Mouse (Mus musculus): ENCODE data around the gene Vill. TPM values are rescaled to one million over a fixed set of nuclear protein-coding genes. Genes with fewer than 3 reads are reported as not detected.

Vill gene
- polyA plus RNA-seq, 1 experiment: 11.4 TPM

DNA sequence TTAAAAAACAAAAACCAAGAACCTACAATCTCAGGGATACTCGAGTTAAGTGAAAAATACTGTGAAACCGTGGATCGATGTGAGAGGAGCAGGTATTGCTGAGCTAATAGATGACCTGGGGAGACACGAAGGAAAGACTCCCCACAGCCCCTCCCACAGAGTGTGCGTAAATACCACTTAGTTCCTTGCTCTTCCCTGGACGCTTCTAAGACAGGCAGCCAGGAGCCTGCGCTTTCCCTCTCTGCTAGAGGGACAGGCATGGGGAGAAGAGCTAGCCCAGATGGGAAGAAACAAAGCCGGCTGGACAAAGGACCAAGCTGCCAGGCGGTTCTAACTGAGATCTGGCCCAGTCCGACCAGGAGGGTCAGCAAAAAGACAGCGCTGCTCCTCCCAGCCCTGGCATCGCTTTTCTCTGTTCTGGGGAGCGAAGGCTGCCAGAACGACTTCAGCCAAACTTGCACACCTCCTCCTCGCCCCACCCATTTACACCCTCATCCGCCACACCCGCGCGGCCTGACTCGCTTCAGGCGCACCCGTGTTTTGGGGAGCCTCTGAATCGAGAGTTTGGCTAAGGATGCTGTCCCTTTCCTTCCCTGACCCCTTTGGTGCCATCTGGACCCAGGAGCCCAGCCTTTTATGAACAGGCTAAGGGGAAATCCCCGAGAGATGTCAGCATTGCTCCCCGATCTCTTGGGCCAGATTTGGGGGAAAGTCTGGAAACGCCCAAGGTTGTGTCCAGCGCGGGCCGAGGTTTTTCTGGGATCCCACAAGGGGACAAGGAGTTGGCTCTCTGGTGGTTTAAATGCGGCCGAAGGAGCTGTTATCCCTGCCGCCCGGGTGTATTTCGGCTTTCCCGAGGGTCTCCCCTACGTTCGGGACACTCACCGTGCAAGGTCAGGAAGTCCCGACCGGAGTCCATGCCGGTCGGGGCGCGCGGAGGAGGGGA, 40.2 kb downstream of the Vill start:
- Histone ChIP-seq H3K4me1 (ENCODE audit: control insufficient read depth, insufficient read depth, low read length) (peaks cover 14% of the 10 kb centered on the region), H3K27ac (ENCODE audit: control insufficient read depth, insufficient read depth, low read depth, low read length) (no peak overlapping the region), H3K27me3 (ENCODE audit: control insufficient read depth, insufficient read depth, low read length) (no peaks in the 10 kb centered on the region; the same call in 1 of the 2 replicates), H3K36me3 (ENCODE audit: control insufficient read depth, insufficient read depth, low read length) (no peaks in the 10 kb centered on the region), H3K4me3 (ENCODE audit: control insufficient read depth, low read depth, low read length) (peak overlapping the region; percentile 61)
- TF ChIP-seq POLR2A (IDR thresholded peaks at IDR 0.05; ENCODE audit: control insufficient read depth, low read depth, low read length): no peak
- TF ChIP-seq CTCF (IDR thresholded peaks at IDR 0.05; ENCODE audit: control insufficient read depth, insufficient read depth, insufficient replicate concordance, low read depth, low read length): no peak

DNA sequence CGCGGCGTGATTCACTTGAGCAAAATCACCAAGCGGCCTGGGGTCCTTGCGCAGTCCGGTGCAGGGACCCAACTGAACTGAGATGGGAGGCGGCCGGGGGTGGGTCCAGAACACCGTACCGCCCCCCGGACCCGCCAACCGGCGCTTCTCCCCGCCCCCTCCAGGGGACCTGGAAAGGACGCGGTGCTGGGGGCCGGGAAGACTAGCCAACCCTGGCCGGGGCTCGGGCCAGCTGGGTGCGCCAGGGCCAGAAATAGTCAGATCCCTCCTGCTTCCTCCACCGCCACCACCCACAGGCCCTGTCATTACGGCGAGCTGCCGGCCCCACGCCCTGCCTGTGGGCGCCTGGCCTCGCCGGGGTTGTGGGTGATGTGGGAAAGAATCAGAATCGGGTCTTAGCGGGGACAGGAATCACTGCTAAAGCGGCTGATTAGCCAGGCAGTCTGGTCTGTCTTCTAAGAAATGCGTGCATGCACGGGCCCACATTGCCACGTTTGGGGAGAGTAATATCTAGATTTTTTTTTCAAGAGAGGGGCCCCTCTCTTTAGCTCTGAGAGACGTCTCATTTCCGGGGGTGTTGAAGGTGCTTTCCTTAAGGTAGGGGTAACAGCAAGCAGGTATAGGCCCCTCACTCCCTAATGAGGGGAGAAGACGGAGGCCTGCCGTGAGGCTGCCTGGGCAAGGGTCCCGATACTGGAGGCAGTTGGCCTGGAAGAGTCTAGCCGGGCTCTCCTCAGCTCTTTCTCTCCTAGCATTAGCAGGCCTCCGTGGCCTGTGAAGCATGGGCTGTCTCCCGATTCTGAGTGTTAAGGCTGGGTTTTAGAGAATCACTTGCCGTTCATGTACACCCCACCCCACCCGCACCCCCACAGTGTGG, 41.1 kb downstream of the Vill start, which contains the start of gene Plcd1:
TSS of gene Plcd1 (minus strand) at position 84 of the 877 bp plus-strand sequence.
- no peak for TF ChIP-seq CTCF (IDR thresholded peaks at IDR 0.05; ENCODE audit: control insufficient read depth, insufficient read depth, insufficient replicate concordance, low read depth, low read length)
- TF ChIP-seq POLR2A (IDR thresholded peaks at IDR 0.05; ENCODE audit: control insufficient read depth, low read depth, low read length): peak; percentile 58
- Histone ChIP-seq H3K4me3 (ENCODE audit: control insufficient read depth, low read depth, low read length) (peak within 1 kb of the TSS; percentile 61), H3K27me3 (ENCODE audit: control insufficient read depth, insufficient read depth, low read length) (no peaks in the 10 kb centered on the region; the same call in 1 of the 2 replicates), H3K27ac (ENCODE audit: control insufficient read depth, insufficient read depth, low read depth, low read length) (no peak within 1 kb of the TSS), H3K36me3 (ENCODE audit: control insufficient read depth, insufficient read depth, low read length) (no peaks in the 10 kb centered on the region), H3K4me1 (ENCODE audit: control insufficient read depth, insufficient read depth, low read length) (peaks cover 7% of the 10 kb centered on the region)

DNA sequence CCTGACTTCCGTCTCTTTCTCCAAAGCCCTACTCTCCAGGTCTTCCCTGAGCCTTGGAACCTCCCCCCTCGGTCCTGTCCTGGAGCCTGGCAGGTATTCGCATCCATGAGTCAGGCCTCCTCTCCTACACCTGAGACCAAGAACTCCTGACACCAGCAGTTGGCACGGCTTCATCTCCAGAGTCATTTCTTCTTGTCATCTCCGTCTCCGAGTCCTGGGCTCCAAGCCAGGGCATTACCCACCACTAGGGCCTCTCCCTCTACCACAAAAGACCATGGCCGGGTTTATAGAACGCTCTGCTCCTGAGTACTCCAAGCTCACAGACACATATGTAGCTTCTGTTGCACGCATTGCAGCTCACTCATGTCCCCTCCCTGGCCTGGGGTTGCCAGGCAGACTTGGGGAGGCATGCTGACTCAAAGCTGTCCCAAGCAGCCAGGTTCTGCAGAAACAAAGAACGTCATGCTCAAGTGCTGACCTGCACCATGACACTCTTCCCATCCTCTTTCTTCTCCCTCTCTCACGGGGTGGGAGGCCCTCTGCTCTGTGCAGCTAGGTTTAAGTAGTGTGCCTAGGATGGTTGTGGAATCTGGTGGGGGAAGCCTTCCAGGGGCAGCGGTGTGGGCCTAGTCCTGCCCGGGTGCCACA, 42.0 kb downstream of the Vill start:
- TF ChIP-seq POLR2A (IDR thresholded peaks at IDR 0.05; ENCODE audit: control insufficient read depth, low read depth, low read length) (no peak), CTCF (IDR thresholded peaks at IDR 0.05; ENCODE audit: control insufficient read depth, insufficient read depth, insufficient replicate concordance, low read depth, low read length) (no peak)
- no peak overlapping the region for H3K4me3 ChIP-seq (ENCODE audit: control insufficient read depth, low read depth, low read length)
- no peak overlapping the region for H3K27ac ChIP-seq (ENCODE audit: control insufficient read depth, insufficient read depth, low read depth, low read length)
- no peaks in the 10 kb centered on the region for H3K27me3 ChIP-seq (ENCODE audit: control insufficient read depth, insufficient read depth, low read length)
- peaks cover 6% of the 10 kb centered on the region for H3K4me1 ChIP-seq (ENCODE audit: control insufficient read depth, insufficient read depth, low read length)
- no peaks in the 10 kb centered on the region for H3K36me3 ChIP-seq (ENCODE audit: control insufficient read depth, insufficient read depth, low read length)

DNA sequence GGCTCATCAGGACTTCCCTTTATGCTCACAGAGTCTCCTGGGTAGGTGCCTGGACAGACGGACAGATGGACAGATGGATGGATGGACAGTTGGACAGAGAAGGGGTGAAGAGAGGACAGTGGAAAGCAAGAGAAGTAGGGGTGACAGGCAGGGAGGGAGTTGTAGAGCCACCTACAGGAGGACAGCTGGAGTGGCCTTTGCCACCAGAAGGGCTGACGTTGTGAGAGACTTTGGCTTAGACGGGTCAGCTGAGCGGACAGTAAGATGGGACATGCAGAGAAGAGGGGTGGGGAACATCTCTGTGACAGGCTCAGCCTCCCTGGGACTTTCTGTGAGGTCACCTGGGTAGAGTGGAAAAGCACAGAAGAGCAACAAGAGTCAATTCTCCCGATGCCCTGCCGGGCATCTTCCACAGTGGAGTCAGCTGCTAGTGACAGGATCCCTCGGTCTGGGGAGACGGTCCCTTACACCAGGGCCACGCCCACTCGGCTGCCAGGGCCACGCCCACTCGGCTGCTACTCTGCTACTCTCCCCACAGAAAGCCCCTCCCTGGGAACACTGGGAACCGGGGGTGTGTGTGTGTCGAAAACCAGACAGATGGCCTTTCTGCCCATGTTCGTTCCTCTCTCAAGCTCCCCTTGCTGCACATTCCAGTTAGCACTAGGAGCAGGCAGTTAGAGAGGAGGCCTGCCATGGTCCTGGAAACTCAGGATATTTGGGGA, 47.8 kb downstream of the Vill start:
- Histone ChIP-seq H3K27ac (ENCODE audit: control insufficient read depth, insufficient read depth, low read depth, low read length) (no peak overlapping the region), H3K36me3 (ENCODE audit: control insufficient read depth, insufficient read depth, low read length) (no peaks in the 10 kb centered on the region; the same call in 1 of the 2 replicates), H3K4me3 (ENCODE audit: control insufficient read depth, low read depth, low read length) (peak overlapping the region; percentile 61), H3K4me1 (ENCODE audit: control insufficient read depth, insufficient read depth, low read length) (peaks cover 21% of the 10 kb centered on the region), H3K27me3 (ENCODE audit: control insufficient read depth, insufficient read depth, low read length) (no peaks in the 10 kb centered on the region)
- TF ChIP-seq CTCF (IDR thresholded peaks at IDR 0.05; ENCODE audit: control insufficient read depth, insufficient read depth, insufficient replicate concordance, low read depth, low read length) (no peak), POLR2A (IDR thresholded peaks at IDR 0.05; ENCODE audit: control insufficient read depth, low read depth, low read length) (no peak)

DNA sequence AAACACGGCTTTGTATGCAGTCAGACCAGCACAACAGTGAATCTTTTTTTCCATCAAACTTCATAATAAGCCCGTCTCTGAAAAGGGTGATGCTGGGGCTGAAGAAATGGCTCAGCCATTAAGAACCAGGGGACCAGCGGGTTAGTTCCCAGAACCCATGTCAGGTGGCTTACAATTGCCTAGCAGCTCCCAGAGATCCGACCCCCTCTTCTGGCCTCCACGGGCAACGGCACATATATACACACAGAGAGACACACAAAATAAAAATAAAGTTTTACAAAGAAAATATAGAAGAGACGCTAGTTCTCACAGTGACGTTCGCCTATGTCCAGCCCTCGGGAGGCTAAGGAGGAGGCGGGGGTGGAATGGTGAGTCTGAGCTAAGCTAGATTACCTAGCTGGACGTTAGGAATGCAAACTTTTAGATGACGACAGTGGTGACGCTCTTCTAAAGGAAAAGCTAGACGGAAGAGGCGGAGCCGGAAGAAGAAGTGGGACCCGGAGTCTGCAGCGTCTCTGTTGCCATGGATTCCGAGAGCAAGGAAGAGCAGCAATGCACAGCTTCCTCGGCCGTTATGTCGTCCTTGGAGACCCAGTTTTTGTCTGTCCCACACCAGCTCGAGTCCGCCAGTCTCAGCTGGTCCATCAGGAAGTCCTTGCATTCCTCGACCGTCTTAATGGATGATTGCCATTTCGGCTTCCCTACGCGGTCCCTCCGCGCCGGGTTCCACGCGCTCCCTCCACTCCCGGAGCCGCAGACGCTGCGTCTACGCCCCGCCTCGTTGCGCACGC, 49.6 kb downstream of the Vill start, which contains the start of gene Dlec1:
TSS of gene Dlec1 (plus strand) at position 487 of the 791 bp plus-strand sequence.
- Histone ChIP-seq H3K27me3 (ENCODE audit: control insufficient read depth, insufficient read depth, low read length) (no peaks in the 10 kb centered on the region), H3K27ac (ENCODE audit: control insufficient read depth, insufficient read depth, low read depth, low read length) (peak within 1 kb of the TSS; percentile 40)

DNA sequence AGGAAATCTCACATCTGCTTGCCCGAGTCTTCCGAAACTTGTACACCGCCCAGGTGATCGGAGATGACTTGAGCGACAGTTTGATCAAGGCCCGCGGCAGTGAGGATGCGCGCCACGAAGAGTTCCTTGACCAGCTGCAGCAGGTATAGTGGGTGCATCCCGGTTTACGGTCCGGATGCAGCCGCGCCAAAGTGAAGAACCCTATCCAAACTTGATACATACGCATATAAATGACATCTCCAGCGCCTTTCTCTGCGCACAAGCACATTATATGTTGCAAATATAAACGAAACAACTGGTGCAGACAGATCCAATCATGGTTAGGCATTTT, 50.2 kb downstream of the Vill start:
- H3K4me3 ChIP-seq (ENCODE audit: control insufficient read depth, low read depth, low read length): peak overlapping the region; percentile 95
- H3K4me1 ChIP-seq (ENCODE audit: control insufficient read depth, insufficient read depth, low read length): peaks cover 21% of the 10 kb centered on the region
- no peaks in the 10 kb centered on the region; the same call in none of the 2 replicates for H3K36me3 ChIP-seq (ENCODE audit: control insufficient read depth, insufficient read depth, low read length)
- no peak overlapping the region; the same call in 1 of the 2 replicates for H3K27ac ChIP-seq (ENCODE audit: control insufficient read depth, insufficient read depth, low read depth, low read length)
- H3K27me3 ChIP-seq (ENCODE audit: control insufficient read depth, insufficient read depth, low read length): no peaks in the 10 kb centered on the region
- no peak for TF ChIP-seq CTCF (IDR thresholded peaks at IDR 0.05; ENCODE audit: control insufficient read depth, insufficient read depth, insufficient replicate concordance, low read depth, low read length)
- no peak for TF ChIP-seq POLR2A (IDR thresholded peaks at IDR 0.05; ENCODE audit: control insufficient read depth, low read depth, low read length)

More for the DNA sequence above, 49.6 kb downstream of the Vill start, which contains the start of gene Dlec1:
- H3K36me3 ChIP-seq (ENCODE audit: control insufficient read depth, insufficient read depth, low read length): no peaks in the 10 kb centered on the region; the same call in none of the 2 replicates
- peak within 1 kb of the TSS; percentile 95 for H3K4me3 ChIP-seq (ENCODE audit: control insufficient read depth, low read depth, low read length)
- TF ChIP-seq POLR2A (IDR thresholded peaks at IDR 0.05; ENCODE audit: control insufficient read depth, low read depth, low read length) (peak; percentile 74; the same call in 1 of the 2 replicates), CTCF (IDR thresholded peaks at IDR 0.05; ENCODE audit: control insufficient read depth, insufficient read depth, insufficient replicate concordance, low read depth, low read length) (no peak)
- H3K4me1 ChIP-seq (ENCODE audit: control insufficient read depth, insufficient read depth, low read length): peaks cover 21% of the 10 kb centered on the region
